Mouse (Mus musculus) intestine, embryonic 15.5 days (tissue): Measurements from ENCODE around the gene Vwa3b. TPM values are rescaled to one million over a fixed set of nuclear protein-coding genes. Genes with fewer than 3 reads are reported as not detected.
"Not testable (repeated sequence)": the region's sequence is repeated elsewhere in the genome, so short reads cannot be mapped to it uniquely, and the experiment has no call there.

Source experiments
- ATAC-seq: fragments of 200-750 bp; cut with Nextera tagmentation; 2 replicates; pipeline ENCODE4 v1.8.0; 2017; ENCODE audit warnings: moderate TSS enrichment, moderate library complexity
- H3K27ac ChIP-seq: fragments of 300-500 bp; sonication (generic); 2 replicates; pipeline ENCODE4 v1.5.1; 2015; ENCODE audit warnings: mild to moderate bottlenecking, inconsistent platforms
- H3K27me3 ChIP-seq: fragments of 300-500 bp; sonication (generic); replicated peaks from 2 replicates; pipeline ENCODE4 v1.6.1; 2015; ENCODE audit warnings: inconsistent platforms
- H3K36me3 ChIP-seq: fragments of 300-500 bp; sonication (generic); 2 replicates; pipeline ENCODE4 v1.6.1; 2015; ENCODE audit warnings: inconsistent platforms
- H3K4me1 ChIP-seq: fragments of 300-500 bp; sonication (generic); replicated peaks from 2 replicates; pipeline ENCODE4 v1.6.1; 2015; ENCODE audit warnings: inconsistent platforms
- H3K4me2 ChIP-seq: fragments of 300-500 bp; sonication (generic); replicated peaks from 2 replicates; pipeline ENCODE4 v1.6.1; 2015; ENCODE audit warnings: mild to moderate bottlenecking, inconsistent platforms
- H3K4me3 ChIP-seq: fragments of 300-500 bp; sonication (generic); replicated peaks from 2 replicates; pipeline ENCODE4 v1.5.1; 2015; ENCODE audit warnings: inconsistent platforms
- H3K9ac ChIP-seq: fragments of 300-500 bp; sonication (generic); 2 replicates; pipeline ENCODE4 v1.6.1; 2015; ENCODE audit warnings: inconsistent platforms
- H3K9me3 ChIP-seq: fragments of 300-500 bp; sonication (generic); 2 replicates; pipeline ENCODE4 v1.6.1; 2016; ENCODE audit warnings: inconsistent platforms
- WGBS: fragments of 180-500 bp; shearing (Covaris S2); methylation state at CpG from one replicate; pipeline ENCODE4 v1.1.7; 2015; 5-methylcytosine and 5-hydroxymethylcytosine counted together
- polyA plus RNA-seq: library from polyadenylated mRNA; unstranded; fragments of >200 nt; fragmentation: Nextera tagmentation; extraction: Ambion mirVana; gene quantifications from 2 replicates; pipeline ENCODE4 v1.2.1, GENCODE M21; 2015

Vwa3b gene
- polyA plus RNA-seq, 1 experiment from 2014 or later: 1.7 TPM

- Histone ChIP-seq H3K27ac (peak overlapping the region; percentile 32; the same call in 1 of the 2 replicates), H3K9ac (no peak overlapping the region), H3K4me1 (peaks cover 7% of the 10 kb centered on the region; the same call in 1 of the 2 replicates), H3K36me3 (no peaks in the 10 kb centered on the region), H3K27me3 (no peaks in the 10 kb centered on the region), H3K4me2 (no peak overlapping the region), H3K4me3 (no peak overlapping the region), H3K9me3 (no peaks in the 10 kb centered on the region)
- WGBS: 48% methylated on average over 6 of the region's 6 CpGs
- ATAC-seq: no peak
These were observed 30.6 kb upstream of the Vwa3b start for GRCm38 (mm10) chr1:36995760-36996159.

DNA sequence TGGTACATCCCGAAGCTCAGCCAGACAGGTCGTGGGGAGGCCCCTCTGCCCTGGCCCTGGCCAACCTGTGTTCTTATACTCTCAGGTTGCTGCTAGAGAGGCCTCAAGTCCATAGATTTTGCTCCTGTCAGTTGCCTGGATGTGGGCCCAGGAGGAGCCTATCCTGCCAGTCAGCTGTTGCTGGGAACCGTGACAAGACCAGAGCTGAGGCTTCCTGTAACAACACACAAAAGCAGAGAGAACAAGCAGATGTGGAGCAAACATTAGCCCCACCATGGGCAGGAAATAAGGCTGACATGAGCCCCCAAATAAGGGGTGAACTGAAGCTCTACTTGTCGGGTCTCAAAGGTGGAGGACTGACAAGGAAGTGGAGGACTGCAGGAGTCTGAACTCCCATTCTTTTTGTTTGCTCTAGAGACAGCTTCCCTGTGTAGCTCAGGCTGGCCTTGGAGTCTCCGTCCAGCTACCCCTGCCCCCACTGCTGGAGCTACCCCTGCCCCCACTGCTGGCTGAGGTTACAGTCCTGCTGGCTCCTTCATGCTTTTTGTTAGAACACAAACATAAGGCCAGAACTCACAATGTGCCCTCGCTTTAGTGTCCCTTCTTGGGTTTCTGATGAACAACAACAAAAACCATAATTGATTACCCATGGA is 29.7 kb upstream of the Vwa3b start:
- ATAC-seq: peak; percentile 59
- Histone ChIP-seq H3K4me3 (no peak overlapping the region), H3K27me3 (no peaks in the 10 kb centered on the region), H3K9ac (no peak overlapping the region), H3K4me1 (peaks cover 7% of the 10 kb centered on the region; the same call in 1 of the 2 replicates), H3K9me3 (no peaks in the 10 kb centered on the region), H3K27ac (peak overlapping the region; percentile 59), H3K36me3 (no peaks in the 10 kb centered on the region), H3K4me2 (no peak overlapping the region)
- 36% methylated on average over 6 of the region's 6 CpGs for WGBS

DNA sequence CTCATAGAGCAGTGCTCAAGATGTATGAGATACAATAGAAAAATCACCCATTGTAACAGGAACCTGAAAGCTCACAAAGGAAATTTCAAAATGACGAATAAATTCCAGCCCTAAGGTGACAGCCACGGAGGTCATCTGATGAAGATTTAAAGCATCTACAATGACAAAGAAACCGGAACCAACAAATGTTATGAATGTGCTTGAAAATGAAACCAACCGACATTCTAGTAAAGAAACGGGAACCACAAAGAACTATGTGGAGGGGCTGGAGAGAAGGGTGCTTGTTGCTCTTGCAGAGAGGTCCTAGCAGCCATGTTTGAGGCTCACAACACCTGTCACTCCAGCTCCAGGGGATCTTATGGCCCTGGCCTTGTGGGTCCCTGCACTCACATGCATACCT is 26.1 kb upstream of the Vwa3b start:
- H3K9ac ChIP-seq: no peak overlapping the region
- H3K4me3 ChIP-seq: no peak overlapping the region
- 74% methylated on average over 5 of the region's 5 CpGs for WGBS
- no peaks in the 10 kb centered on the region for H3K9me3 ChIP-seq
- no peak for ATAC-seq
- H3K27me3 ChIP-seq: no peaks in the 10 kb centered on the region
- H3K4me1 ChIP-seq: peaks cover 7% of the 10 kb centered on the region; the same call in 1 of the 2 replicates
- H3K27ac ChIP-seq: no peak overlapping the region
- H3K36me3 ChIP-seq: no peaks in the 10 kb centered on the region
- no peak overlapping the region for H3K4me2 ChIP-seq

DNA sequence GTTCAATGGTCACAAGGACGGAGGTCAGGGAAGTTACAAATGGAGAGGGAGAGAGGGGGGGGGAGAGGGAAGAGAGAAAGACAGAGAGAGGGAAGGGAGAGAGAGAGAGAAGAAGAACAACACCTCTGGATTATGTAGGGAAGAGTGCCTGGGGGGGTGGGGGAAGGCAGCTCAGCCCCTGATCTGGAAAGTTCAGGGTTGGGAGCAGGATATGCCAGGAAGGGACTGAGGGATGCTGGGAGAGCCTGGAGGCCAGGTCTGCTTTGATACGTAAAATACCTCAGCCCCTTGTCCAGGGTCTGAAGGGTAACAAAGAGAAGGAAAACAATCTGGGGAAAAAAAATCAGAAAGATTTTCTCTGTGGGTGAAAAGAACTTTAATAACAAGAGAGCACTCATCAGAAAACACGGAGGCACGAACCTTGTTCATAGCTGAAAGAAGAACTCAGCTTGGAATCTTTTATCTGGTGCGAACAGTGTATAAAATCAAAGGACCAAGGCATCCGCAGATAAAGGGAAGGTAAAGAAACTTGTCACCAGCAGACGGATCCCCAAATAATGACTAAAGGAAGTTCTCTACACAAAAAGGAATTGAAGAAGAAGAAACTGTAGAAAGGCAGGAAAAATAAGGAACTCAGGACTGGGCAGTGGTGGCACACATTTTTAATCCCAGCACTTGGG is 24.6 kb upstream of the Vwa3b start:
- Histone ChIP-seq H3K27ac (no peak overlapping the region), H3K27me3 (no peaks in the 10 kb centered on the region), H3K9me3 (no peaks in the 10 kb centered on the region), H3K4me2 (no peak overlapping the region), H3K36me3 (no peaks in the 10 kb centered on the region), H3K4me1 (peaks cover 3% of the 10 kb centered on the region; the same call in 1 of the 2 replicates), H3K4me3 (no peak overlapping the region), H3K9ac (no peak overlapping the region)
- 44% methylated on average over 7 of the region's 7 CpGs for WGBS
- no peak for ATAC-seq

DNA sequence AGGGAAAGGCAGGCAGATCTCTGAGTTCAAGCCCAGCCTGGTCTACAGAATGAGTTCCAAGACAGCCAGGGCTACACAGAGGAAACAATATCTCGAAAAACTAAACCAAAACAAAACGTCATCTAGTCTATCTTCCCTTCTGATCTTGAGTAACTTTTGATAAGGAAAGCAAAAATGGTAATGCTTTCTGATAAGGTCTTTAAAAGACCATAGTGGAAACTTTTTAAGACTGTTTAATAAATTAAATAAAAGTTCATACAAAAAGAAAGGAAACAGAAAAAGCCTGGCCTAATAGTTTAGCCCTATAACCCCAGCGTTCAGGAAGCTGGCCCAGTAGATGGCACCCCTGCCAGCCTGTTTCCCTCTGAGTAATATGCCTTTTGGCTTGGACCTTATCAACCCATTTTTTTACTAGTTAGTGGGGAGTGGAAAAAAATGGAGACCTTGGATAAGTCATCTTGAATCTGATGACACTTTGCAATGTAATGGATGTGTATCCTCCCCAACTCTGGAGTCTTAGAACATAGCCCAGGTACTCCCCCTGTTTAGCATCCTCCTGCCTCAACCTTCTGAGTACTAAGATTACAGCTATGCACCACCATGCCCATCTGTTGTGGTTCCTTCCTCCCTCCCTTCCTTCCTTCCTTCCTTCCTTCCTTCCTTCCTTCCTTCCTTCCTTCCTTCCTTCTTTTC is 23.9 kb upstream of the Vwa3b start:
- H3K9me3 ChIP-seq: no peaks in the 10 kb centered on the region
- no peaks in the 10 kb centered on the region for H3K27me3 ChIP-seq
- WGBS: 63% methylated on average over 3 of the region's 3 CpGs
- ATAC-seq: no peak
- H3K36me3 ChIP-seq: no peaks in the 10 kb centered on the region
- H3K4me2 ChIP-seq: no peak overlapping the region
- H3K9ac ChIP-seq: no peak overlapping the region
- no peak overlapping the region for H3K4me3 ChIP-seq
- no peak overlapping the region for H3K27ac ChIP-seq
- no peaks in the 10 kb centered on the region for H3K4me1 ChIP-seq

DNA sequence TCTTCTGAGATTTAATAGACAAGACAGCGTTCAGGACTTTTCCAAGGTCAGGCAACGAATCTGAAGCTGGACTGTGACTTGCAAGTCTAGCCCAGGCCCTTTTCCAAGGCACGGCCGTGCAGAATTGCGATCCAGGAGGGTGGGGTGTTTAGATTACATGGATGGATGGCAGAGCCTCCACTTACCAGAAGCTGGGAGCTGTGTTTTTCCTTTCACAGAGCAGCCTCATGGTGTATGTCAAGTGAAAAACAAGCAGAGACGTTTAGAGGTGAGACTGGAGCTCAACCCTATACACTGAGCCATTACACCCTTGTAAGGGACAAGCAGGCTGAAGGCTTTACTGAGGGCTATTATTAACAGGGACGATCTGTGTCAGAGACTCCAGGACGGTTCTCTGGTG is 21.9 kb upstream of the Vwa3b start:
- H3K4me1 ChIP-seq: no peaks in the 10 kb centered on the region
- H3K4me2 ChIP-seq: no peak overlapping the region
- H3K36me3 ChIP-seq: no peaks in the 10 kb centered on the region
- H3K4me3 ChIP-seq: no peak overlapping the region
- no peak overlapping the region for H3K9ac ChIP-seq
- peak overlapping the region; percentile 17; the same call in 1 of the 2 replicates for H3K27ac ChIP-seq
- no peaks in the 10 kb centered on the region for H3K27me3 ChIP-seq
- 37% methylated on average over 8 of the region's 8 CpGs for WGBS
- H3K9me3 ChIP-seq: no peaks in the 10 kb centered on the region
- ATAC-seq: 0 out of 2 replicates have a peak, but pooled peaks have one; percentile 45

- Histone ChIP-seq H3K27me3 (no peaks in the 10 kb centered on the region), H3K27ac (peak overlapping the region; percentile 17; the same call in 1 of the 2 replicates), H3K4me1 (no peaks in the 10 kb centered on the region), H3K4me3 (no peak overlapping the region), H3K36me3 (no peaks in the 10 kb centered on the region), H3K4me2 (no peak overlapping the region), H3K9me3 (no peaks in the 10 kb centered on the region), H3K9ac (no peak overlapping the region)
- 72% methylated on average over 5 of the region's 5 CpGs for WGBS
- ATAC-seq: no peak
These were observed 21.4 kb upstream of the Vwa3b start for GRCm38 (mm10) chr1:37005036-37005435.

DNA sequence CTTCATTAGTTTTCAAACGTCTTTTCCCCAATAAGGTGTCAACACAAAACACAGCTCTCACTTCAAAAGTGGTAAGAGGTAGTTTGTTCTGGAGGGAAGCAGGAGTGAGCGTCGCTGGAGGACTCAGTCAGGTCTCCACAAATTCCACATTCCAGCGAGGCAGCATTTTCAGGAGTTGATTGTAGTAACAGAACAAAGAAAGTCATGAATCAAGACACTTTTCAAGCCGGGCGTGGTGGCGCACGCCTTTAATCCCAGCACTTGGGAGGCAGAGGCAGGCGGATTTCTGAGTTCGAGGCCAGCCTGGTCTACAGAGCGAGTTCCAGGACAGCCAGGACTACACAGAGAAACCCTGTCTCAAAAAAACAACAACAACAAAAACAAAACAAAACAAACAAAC is 19.9 kb upstream of the Vwa3b start:
- not testable (repeated sequence) for H3K4me3 ChIP-seq, H3K27ac ChIP-seq, H3K27me3 ChIP-seq, H3K4me1 ChIP-seq, H3K9me3 ChIP-seq, H3K36me3 ChIP-seq, H3K4me2 ChIP-seq, H3K9ac ChIP-seq, ATAC-seq
- WGBS: 91% methylated on average over 11 of the region's 11 CpGs

DNA sequence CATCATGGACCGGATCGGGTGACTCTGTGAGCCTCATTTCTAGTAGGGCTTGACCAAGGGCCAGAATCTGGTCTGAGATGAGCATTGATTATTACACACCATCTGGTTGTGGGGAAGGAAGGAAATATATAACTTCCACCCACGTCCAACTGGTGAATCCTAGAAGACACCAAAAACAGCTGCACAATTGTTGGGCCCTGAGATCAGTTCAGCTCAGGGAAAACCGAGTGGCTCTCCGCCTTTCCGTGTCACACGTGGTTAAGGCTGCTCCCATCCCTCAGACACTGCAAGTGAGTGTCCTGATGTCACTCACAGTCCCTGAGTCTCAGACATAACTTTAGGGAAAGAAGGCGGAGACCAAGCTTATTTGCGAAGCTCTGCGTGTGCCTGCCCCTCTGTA is 16.5 kb upstream of the Vwa3b start:
- Histone ChIP-seq H3K4me1 (no peaks in the 10 kb centered on the region), H3K27me3 (no peaks in the 10 kb centered on the region), H3K36me3 (no peaks in the 10 kb centered on the region), H3K9me3 (no peaks in the 10 kb centered on the region), H3K4me2 (no peak overlapping the region), H3K4me3 (no peak overlapping the region), H3K9ac (no peak overlapping the region), H3K27ac (no peak overlapping the region)
- no peak for ATAC-seq
- WGBS: 70% methylated on average over 10 of the region's 10 CpGs

DNA sequence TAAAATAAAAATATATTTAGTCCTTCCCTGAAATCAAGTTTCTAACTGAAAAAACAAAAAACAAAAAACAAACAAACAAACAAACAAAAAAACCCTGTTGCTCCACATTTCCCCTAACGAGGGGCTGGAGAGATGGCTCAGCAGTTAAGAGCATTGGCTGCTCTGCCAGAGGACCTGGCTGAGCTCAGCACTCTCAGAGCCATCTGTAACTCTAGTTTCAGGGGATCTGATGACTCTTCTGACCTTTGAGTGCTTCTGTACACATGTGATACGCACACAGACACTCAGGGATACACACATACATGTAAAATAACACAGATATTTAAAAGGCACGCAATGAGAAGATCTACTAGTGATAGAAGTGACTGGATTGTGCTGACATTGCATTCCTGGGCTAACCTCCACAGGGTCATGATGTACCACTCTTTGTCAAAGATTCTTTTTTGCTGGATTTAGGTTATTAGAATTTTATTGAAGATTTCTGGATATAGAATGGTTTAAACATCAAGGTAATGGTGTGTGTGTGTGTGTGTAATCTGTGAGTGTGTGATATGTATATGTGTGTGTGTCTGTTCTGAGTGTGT is 14.7 kb upstream of the Vwa3b start:
- no peak overlapping the region for H3K9ac ChIP-seq
- H3K4me2 ChIP-seq: no peak overlapping the region
- no peaks in the 10 kb centered on the region for H3K27me3 ChIP-seq
- no peaks in the 10 kb centered on the region for H3K36me3 ChIP-seq
- ATAC-seq: no peak
- 73% methylated on average over 3 of the region's 3 CpGs for WGBS
- H3K9me3 ChIP-seq: no peaks in the 10 kb centered on the region
- no peak overlapping the region for H3K27ac ChIP-seq
- H3K4me1 ChIP-seq: no peaks in the 10 kb centered on the region
- H3K4me3 ChIP-seq: no peak overlapping the region

DNA sequence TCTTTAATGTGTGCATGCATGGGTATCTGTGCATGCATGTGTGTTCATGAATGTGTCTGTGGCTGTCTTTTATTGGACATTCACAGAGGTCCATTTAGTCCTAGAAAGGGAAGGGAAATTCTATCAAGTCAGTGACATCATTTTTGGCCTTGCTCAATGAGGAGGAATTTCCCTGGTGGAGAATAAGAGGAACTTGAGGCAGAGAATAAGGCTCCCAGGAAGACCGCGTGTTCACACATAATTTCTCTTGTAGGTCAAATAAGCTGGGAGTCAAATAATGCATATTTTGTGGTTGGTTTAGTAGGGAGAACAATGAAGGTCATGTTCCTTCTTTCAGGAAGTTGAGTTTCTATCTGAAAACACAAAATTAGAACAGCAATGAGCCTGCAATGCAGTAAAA is 13.4 kb upstream of the Vwa3b start:
- Histone ChIP-seq H3K4me2 (no peak overlapping the region), H3K9ac (no peak overlapping the region), H3K27me3 (no peaks in the 10 kb centered on the region), H3K36me3 (no peaks in the 10 kb centered on the region), H3K27ac (no peak overlapping the region), H3K9me3 (no peaks in the 10 kb centered on the region), H3K4me1 (no peaks in the 10 kb centered on the region), H3K4me3 (no peak overlapping the region)
- 82% methylated on average over 2 of the region's 2 CpGs for WGBS
- no peak for ATAC-seq

DNA sequence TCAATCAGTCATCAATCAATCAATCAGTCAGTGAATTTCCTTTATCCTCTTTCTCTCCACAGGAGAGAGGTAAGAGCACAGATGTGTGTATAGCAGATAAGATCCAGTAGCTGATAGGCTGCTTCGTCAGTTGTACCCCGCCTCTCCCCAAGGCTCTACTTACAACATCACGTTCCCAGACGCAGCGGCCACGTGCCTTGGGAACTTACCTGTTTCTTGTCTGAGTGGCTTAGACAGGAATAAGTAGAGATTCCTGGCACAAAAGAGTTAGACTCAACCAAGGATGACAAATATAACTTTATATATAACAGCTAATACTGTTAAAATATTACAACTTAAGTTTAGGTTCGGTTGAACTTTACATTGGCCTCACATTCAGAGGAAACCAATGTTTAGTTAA is 12.7 kb upstream of the Vwa3b start:
- Histone ChIP-seq H3K36me3 (no peaks in the 10 kb centered on the region), H3K4me2 (no peak overlapping the region), H3K4me3 (no peak overlapping the region), H3K9me3 (no peaks in the 10 kb centered on the region), H3K4me1 (no peaks in the 10 kb centered on the region), H3K27ac (no peak overlapping the region), H3K9ac (no peak overlapping the region), H3K27me3 (no peaks in the 10 kb centered on the region)
- WGBS: 29% methylated on average over 7 of the region's 7 CpGs
- peak; percentile 62 for ATAC-seq
